Mouse (Mus musculus): Measurements from ENCODE around the gene Cldn13. TPM values are rescaled to one million over a fixed set of nuclear protein-coding genes. Genes with fewer than 3 reads are reported as not detected.

The Cldn13 gene
- total RNA-seq, 1 experiment, result not detected

- Histone ChIP-seq H3K9ac (ENCODE audit: insufficient read depth, low read depth, low read length, poor library complexity, severe bottlenecking) (no peak overlapping the region), H3K27ac (ENCODE audit: insufficient read depth, low read depth, low read length, poor library complexity, severe bottlenecking) (no peak overlapping the region), H3K36me3 (ENCODE audit: control insufficient read depth, insufficient read depth, low read length, poor library complexity, severe bottlenecking) (no peaks in the 10 kb centered on the region), H3K4me3 (ENCODE audit: insufficient read depth in 1 of 2, low read depth in 1 of 2, low read length in 2 of 2, poor library complexity in 1 of 2, severe bottlenecking in 1 of 2) (no peak overlapping the region), H3K9me3 (ENCODE audit: control insufficient read depth, insufficient read depth, low read depth, low read length) (no peaks in the 10 kb centered on the region), H3K4me1 (ENCODE audit: control insufficient read depth in 2 of 2, insufficient read depth in 2 of 2, low read length in 2 of 2, poor library complexity in 1 of 2) (peaks cover 0 to 3% of the 10 kb centered on the region in 2 experiments; a peak in 1 of 4 replicates)
- in situ Hi-C loops (cut with MboI; ENCODE audit: low sequenced_read_pairs in 2 of 2, unreplicated experiment in 2 of 2), result no loop called here
- no peak for DNase-seq (ENCODE audit: low read depth, low spot score)
- TF ChIP-seq ZNF384 (IDR thresholded peaks at IDR 0.05; ENCODE audit: low read depth, low read length) (no peak), MAFK (IDR thresholded peaks at IDR 0.05; ENCODE audit: insufficient read depth, low read depth, low read length) (no peak), ZC3H11A (IDR thresholded peaks at IDR 0.05; ENCODE audit: borderline replicate concordance, low read depth, low read length) (no peak), HCFC1 (IDR thresholded peaks at IDR 0.05; ENCODE audit: borderline replicate concordance, insufficient read depth, low read length) (no peak), CHD2 (IDR thresholded peaks at IDR 0.05; ENCODE audit: low read depth, low read length) (no peak)
Measured at GRCm38 (mm10) chr5:134911901-134912300, 3.4 kb downstream of the Cldn13 start.

DNA sequence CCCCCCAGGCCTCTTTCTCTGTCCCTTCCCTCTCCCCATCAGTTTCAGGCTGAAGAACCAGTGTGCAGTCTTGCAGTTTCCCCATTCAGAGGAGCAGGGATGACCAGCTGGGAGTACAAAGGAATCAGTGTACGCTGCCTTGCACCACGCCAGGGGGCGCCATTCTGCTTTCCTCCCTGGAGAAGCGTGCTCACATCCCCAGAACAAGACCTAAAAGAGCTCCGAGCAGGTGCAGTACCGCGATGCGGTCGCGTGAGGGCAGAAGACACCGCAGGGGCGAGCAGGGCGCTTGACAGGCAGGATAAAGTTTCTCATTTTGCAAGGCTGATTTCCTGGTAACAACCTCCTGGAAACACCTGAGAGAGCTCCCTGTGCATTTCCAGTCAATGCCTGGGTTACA, 8.2 kb downstream of the Cldn13 start:
- Histone ChIP-seq H3K4me1 (ENCODE audit: control insufficient read depth in 2 of 2, insufficient read depth in 2 of 2, low read length in 2 of 2, poor library complexity in 1 of 2) (peaks cover 0 to 3% of the 10 kb centered on the region in 2 experiments; a peak in 1 of 4 replicates), H3K9me3 (ENCODE audit: control insufficient read depth, insufficient read depth, low read depth, low read length) (no peaks in the 10 kb centered on the region), H3K4me3 (ENCODE audit: insufficient read depth in 1 of 2, low read depth in 1 of 2, low read length in 2 of 2, poor library complexity in 1 of 2, severe bottlenecking in 1 of 2) (no peak overlapping the region), H3K36me3 (ENCODE audit: control insufficient read depth, insufficient read depth, low read length, poor library complexity, severe bottlenecking) (no peaks in the 10 kb centered on the region), H3K27ac (ENCODE audit: insufficient read depth, low read depth, low read length, poor library complexity, severe bottlenecking) (no peak overlapping the region), H3K9ac (ENCODE audit: insufficient read depth, low read depth, low read length, poor library complexity, severe bottlenecking) (no peak overlapping the region)
- DNase-seq (ENCODE audit: low read depth, low spot score), result peak; percentile 94
- in situ Hi-C loops (cut with MboI; ENCODE audit: low sequenced_read_pairs in 2 of 2, unreplicated experiment in 2 of 2), result no loop called here
- TF ChIP-seq HCFC1 (IDR thresholded peaks at IDR 0.05; ENCODE audit: borderline replicate concordance, insufficient read depth, low read length) (peak; percentile 40; the same call in 1 of the 2 replicates), CHD2 (IDR thresholded peaks at IDR 0.05; ENCODE audit: low read depth, low read length) (no peak), ZC3H11A (IDR thresholded peaks at IDR 0.05; ENCODE audit: borderline replicate concordance, low read depth, low read length) (peak; percentile 99)

DNA sequence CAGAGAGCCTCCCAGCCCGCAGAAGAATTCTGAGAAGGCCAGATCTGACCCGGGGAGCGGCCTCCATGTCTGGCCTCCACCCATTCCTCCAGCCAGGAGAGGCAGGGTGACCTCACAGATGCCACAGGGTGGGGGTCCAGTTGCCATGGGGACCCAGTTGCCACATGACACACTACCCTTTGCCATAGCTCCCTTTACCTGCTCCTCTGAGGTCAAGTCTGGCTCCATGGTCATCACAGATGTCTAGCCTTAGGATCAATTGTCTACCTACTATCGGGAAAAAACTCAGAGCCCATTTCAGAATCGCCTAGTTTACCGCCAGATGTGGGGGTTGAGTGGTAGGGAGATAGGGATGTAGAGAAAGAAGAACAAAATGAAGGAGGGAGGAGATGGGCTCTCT, 8.7 kb downstream of the Cldn13 start, which contains the start of gene Tmem270:
TSS of gene Tmem270 (minus strand) at position 101 of the 400 bp plus-strand sequence.
- no peak for DNase-seq (ENCODE audit: low read depth, low spot score)
- Histone ChIP-seq H3K9me3 (ENCODE audit: control insufficient read depth, insufficient read depth, low read depth, low read length) (no peaks in the 10 kb centered on the region), H3K4me1 (ENCODE audit: control insufficient read depth in 2 of 2, insufficient read depth in 2 of 2, low read length in 2 of 2, poor library complexity in 1 of 2) (peaks cover 0 to 3% of the 10 kb centered on the region in 2 experiments; a peak in 1 of 4 replicates), H3K36me3 (ENCODE audit: control insufficient read depth, insufficient read depth, low read length, poor library complexity, severe bottlenecking) (no peaks in the 10 kb centered on the region), H3K9ac (ENCODE audit: insufficient read depth, low read depth, low read length, poor library complexity, severe bottlenecking) (no peak within 1 kb of the TSS), H3K27ac (ENCODE audit: insufficient read depth, low read depth, low read length, poor library complexity, severe bottlenecking) (no peak within 1 kb of the TSS), H3K4me3 (ENCODE audit: insufficient read depth in 1 of 2, low read depth in 1 of 2, low read length in 2 of 2, poor library complexity in 1 of 2, severe bottlenecking in 1 of 2) (no peak within 1 kb of the TSS)
- in situ Hi-C loops (cut with MboI; ENCODE audit: low sequenced_read_pairs in 2 of 2, unreplicated experiment in 2 of 2), result no loop called here
- TF ChIP-seq ZNF384 (IDR thresholded peaks at IDR 0.05; ENCODE audit: low read depth, low read length), result no peak
- no peak for TF ChIP-seq CHD2 (IDR thresholded peaks at IDR 0.05; ENCODE audit: low read depth, low read length)
- TF ChIP-seq ZC3H11A (IDR thresholded peaks at IDR 0.05; ENCODE audit: borderline replicate concordance, low read depth, low read length), result no peak
- no peak for TF ChIP-seq MAFK (IDR thresholded peaks at IDR 0.05; ENCODE audit: insufficient read depth, low read depth, low read length)
- TF ChIP-seq HCFC1 (IDR thresholded peaks at IDR 0.05; ENCODE audit: borderline replicate concordance, insufficient read depth, low read length), result no peak

DNA sequence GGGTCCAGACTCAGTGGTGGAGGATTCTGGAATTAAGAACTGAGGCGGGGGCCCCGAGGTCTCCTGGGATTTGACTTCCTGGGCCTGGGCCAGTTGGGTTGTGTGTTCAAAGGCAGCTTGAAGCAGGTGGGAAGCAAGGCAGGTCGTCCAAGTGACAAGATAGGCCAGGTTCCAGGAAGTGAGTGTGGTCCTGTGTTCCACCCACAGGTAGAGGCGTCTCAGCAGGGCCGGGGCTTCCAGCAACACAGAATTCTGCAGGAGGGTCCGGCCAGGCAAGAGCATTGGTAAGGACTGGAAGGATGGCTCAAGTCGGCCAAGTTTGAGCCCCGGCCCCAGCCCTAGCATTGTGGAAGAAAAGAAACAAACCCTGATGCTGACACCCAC, 13.7 kb downstream of the Cldn13 start:
- no peak for TF ChIP-seq ZNF384 (IDR thresholded peaks at IDR 0.05; ENCODE audit: low read depth, low read length)
- TF ChIP-seq CHD2 (IDR thresholded peaks at IDR 0.05; ENCODE audit: low read depth, low read length), result no peak
- TF ChIP-seq ZC3H11A (IDR thresholded peaks at IDR 0.05; ENCODE audit: borderline replicate concordance, low read depth, low read length), result no peak
- no peak for TF ChIP-seq MAFK (IDR thresholded peaks at IDR 0.05; ENCODE audit: insufficient read depth, low read depth, low read length)
- no peak for TF ChIP-seq HCFC1 (IDR thresholded peaks at IDR 0.05; ENCODE audit: borderline replicate concordance, insufficient read depth, low read length)
- Histone ChIP-seq H3K9me3 (ENCODE audit: control insufficient read depth, insufficient read depth, low read depth, low read length) (no peaks in the 10 kb centered on the region), H3K27ac (ENCODE audit: insufficient read depth, low read depth, low read length, poor library complexity, severe bottlenecking) (no peak overlapping the region), H3K4me1 (ENCODE audit: control insufficient read depth in 2 of 2, insufficient read depth in 2 of 2, low read length in 2 of 2, poor library complexity in 1 of 2) (0 out of 4 replicates have a peak, but pooled peaks cover 0 to 4% of the 10 kb centered on the region in 2 experiments), H3K36me3 (ENCODE audit: control insufficient read depth, insufficient read depth, low read length, poor library complexity, severe bottlenecking) (no peaks in the 10 kb centered on the region), H3K4me3 (ENCODE audit: insufficient read depth in 1 of 2, low read depth in 1 of 2, low read length in 2 of 2, poor library complexity in 1 of 2, severe bottlenecking in 1 of 2) (no peak overlapping the region), H3K9ac (ENCODE audit: insufficient read depth, low read depth, low read length, poor library complexity, severe bottlenecking) (no peak overlapping the region)
- in situ Hi-C loops (cut with MboI; ENCODE audit: low sequenced_read_pairs in 2 of 2, unreplicated experiment in 2 of 2), result no loop called here
- DNase-seq (ENCODE audit: low read depth, low spot score), result no peak

Measured in ES-E14 (cell line).